Mouse (Mus musculus): ENCODE measurements at regions not wholly inside any gene's neighbourhood (a gene's known extent, or its start where the extent isn't known, plus 50 kb on each side); places are given as distances from the start of the nearest gene placed in this dataset.
"Not testable (repeated sequence)": the region's sequence is repeated elsewhere in the genome, so short reads cannot be mapped to it uniquely, and the experiment has no call there.

DNA sequence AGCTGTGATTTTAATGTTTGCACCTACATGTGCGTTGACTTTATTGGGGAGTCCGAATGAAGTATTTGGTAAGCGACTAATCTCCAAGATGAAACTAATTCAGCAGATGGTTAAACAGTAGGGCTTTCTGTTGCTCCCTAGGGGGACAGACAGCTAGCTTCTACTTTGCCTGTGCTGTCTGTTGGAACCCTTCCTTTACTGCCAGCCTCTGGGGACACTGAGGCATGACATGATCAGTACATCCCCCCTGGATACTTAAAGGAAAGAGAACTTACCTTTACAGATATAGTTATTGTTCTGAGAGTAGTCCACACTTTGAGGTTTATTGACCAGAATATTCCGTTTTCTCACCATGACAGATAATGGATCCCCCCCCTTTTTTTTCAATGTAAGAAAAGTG, 289.8 kb upstream of the Ift57 start:
- DNase-seq (ENCODE audit: low read depth, low spot score): no peak

DNA sequence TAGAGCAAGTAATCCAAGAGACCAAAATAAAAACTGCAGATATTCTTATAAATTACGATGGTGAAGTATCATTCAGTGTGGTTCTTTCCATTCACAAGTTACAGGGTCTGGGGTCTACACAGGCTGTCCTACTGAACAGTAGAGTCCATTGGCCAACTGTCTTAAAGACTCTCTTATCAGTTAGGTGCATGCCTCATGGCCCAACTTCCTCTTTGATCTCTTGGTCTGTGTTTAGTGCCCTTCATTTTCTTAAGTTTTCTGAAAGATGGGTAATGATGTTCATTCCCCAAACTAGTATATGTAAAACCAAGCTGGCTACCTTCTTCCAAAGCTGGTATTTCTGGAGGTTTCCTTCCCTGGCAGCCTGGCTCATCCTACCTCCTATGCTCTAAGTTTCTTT, 268.7 kb upstream of the Ift57 start:
- DNase-seq (ENCODE audit: low read depth, low spot score): no peak

DNA sequence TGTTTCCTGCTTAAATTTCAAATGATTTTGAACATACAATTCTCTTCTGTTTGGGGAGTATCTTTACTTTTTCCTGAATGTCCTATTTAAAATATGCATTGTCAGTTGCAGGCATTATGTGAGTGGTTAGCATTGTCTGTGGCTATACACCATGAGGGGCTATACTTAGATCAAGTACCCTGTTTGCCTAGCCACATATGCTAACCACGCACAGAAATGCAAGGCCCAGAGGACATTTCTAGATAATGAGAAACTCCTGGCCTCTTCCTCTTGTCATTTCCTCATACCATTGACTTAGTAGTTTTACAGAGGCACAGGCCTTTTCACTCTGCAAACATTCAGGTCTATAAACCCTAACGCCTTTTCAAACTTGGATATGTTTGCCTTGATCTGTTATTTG, 267.1 kb upstream of the Ift57 start:
- no peak for DNase-seq (ENCODE audit: low read depth, low spot score)

DNA sequence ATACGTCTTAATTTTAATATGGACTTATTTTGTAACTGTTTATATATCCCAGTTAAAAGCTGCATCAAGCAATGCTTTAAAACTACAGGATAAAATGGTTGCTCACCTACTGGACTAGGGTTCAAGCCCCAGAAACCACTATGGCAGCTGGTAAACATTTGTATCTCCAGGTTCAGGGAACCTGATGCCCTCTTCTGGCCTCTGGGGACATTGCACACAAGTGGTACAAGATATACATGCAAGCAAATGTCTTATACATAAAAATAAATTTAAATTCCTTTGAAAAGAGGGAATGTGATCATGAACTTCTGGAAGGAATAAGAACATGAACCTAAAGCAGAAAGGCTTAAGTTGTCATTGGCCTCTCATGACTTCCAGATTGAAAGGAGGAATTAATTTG, 257.8 kb upstream of the Ift57 start:
- DNase-seq (ENCODE audit: low read depth, low spot score): peak; percentile 37

DNA sequence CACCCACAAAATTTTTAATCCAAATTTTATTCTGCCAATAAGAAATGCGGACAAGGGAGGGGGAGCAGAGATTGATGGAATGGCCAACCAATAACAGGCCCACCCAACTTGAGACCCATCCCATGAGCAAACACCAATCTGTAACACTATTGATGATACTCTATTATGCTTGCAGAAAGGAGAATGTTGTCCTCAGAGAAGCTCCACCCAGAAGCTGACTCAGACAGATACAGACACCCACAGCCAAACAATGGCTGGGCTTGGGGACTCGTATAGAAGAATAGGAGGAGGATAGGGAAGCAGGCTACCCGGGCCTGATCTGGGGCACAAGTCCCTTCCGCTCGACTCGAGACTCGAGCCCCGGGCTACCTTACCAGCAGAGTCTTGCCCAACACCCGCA, 251.7 kb upstream of the Ift57 start:
- not testable (repeated sequence) for DNase-seq (ENCODE audit: low read depth, low spot score)

DNA sequence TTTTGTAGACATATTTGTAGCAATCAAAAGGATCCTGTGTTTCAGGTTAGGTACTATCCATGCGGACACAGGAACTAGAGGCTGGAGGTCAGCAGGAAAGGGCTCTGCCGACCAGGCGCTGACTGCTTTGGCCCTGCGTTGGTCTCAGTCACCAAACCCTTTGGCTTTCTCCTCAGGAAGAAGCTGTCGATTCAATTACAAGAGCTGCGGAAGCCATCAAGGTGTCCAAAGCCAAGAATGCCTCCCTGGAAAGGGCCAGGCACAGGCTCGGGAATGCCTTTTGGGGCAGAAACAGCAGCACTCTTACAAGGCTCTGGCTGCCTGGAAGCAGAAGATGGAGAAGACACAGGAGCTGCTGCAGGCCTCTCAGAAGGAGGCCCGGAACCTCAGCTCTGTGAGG, 205.2 kb upstream of the Ift57 start:
- DNase-seq (ENCODE audit: low read depth, low spot score): no peak

DNA sequence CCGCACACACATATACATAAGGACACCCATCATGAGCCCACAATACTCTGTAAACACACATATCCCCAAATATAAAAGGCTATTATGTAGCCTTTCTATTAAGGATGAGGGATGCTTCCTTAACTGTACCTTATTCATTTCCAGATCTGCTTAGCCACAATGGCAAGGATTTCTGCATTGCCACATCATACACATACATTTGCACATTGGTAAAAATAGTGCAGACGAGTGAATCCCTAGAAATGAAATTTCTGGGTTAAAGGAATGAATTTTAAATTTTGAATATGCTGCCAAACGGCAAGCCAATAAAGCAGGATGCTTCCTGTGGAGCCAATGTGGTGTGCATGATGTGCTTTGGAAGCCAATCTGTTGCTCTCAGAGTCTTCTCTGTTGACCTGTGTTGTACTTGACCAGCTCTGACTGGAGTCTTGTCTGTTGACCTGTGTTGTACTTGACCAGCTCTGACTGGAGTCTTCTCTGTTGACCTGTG, 201.5 kb upstream of the Ift57 start:
- DNase-seq (ENCODE audit: low read depth, low spot score): no peak

DNA sequence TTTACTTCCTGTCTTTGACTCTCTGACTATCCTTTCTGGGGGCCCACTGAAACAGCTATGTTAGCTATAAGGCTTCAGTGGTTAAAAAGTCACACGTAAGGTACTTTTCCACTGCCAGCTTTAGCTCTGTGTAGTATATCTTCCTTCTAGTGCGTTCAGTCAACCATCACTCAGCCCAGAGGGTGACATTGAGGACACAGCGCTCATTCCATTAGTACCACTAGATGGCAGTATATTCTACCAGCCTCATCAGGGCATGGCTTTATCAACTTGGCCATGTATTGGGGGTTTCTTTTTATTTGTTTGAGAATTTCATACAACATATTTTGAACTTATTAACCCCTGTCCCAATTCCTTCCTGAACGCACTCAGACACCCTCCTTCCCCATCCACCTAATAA, 198.2 kb upstream of the Ift57 start:
- DNase-seq (ENCODE audit: low read depth, low spot score): peak; percentile 56

DNA sequence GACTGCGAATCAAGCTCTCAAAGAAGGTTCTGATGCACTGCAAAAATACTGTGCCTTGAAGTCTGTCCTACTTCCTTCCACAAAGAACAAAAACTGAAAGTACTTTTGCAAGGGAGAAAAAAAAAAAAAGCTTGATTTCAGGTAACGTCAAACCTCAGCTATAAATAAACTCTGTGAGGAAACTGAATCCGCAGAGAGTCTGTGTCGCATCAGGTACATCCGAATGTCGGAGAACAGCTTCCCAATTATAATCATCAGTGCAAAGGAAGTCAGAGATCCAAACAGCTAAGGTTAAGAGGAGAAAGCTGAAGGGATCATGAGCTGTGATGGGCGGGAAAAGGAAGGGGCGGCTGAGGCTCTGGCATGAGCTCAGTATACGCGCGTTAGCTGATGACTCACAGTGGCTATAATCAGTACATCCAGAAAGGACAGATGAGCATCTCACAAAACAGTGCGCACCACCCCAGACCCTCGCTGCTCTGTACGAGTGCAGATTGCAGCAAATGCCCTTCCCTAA, 195.1 kb upstream of the Ift57 start:
- no peak for DNase-seq (ENCODE audit: low read depth, low spot score)

DNA sequence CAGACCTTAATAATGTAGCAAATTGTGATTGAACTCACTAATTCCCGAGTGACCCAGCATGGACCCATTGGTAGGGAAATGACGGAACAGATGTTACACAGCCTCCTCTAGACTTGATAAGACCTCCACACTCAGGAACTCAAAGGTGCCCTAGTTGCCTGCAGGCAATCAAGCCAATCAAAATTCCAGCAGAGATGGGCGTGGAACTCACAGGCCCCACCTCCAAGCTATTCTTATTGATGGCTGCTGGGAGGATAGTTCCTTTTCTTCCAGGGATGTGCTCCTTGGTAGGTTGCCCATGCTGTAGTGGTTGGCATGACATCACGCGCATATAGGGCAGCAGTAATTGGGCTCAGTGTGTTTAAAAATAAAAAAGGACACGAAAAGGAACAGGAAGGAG, 194.4 kb upstream of the Ift57 start:
- no peak for DNase-seq (ENCODE audit: low read depth, low spot score)

DNA sequence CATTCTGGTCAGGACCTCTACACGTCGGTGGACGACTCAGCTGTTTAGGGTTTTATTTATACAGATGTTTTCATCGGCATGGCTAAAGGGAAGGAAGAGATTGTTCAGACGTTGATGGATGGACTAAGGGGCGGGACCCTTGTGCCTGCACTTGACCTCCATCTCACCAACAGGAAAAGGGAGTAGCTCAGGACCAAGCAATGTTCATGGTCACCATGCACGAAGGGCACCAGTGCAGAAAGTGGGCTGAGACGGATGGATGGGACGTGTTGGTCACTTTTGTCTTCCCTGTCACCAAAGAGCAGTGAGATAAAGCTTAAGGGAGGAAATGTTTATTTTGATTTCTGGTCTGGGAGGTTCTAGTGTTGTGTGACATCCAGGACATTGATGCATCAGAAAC, 193.8 kb upstream of the Ift57 start:
- DNase-seq (ENCODE audit: low read depth, low spot score): no peak

DNA sequence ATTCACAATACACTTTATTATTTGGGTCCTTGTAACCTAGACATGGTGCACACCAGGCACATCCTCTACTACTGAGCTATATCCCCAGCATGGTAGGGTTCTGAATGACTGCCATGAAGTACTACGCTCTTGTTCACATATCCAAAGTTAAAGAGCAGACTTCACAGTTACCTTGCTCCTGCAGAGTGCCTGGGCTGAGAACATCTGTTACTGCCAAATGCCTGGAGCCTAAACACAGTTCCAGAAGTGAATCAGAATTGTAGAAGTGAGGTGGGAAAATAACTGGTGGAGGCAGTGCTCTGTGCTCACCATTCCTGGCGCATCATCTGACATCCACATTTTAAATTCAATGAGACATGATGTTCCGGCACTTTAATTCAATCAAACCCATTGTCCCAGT, 180.2 kb upstream of the Ift57 start:
- DNase-seq (ENCODE audit: low read depth, low spot score): no peak

DNA sequence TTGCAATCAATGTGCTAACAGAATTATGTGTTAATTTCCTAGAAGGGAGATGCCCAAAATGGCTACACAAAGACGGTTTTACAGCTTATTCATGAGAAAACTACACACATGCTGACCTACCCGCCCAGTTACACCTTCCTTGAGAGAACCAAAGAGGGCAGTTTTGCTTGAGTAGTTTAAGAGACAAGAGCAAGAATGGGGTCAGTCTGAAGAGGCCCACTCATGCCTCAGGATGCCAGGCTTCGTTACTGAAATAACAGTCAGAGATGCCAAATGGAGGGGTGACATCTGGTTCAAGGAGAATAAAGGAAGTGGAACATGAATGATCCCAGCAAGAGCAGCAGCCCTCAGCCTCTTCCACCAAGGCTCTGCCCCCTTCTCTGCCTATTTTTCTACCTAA, 178.6 kb upstream of the Ift57 start:
- DNase-seq (ENCODE audit: low read depth, low spot score): no peak

DNA sequence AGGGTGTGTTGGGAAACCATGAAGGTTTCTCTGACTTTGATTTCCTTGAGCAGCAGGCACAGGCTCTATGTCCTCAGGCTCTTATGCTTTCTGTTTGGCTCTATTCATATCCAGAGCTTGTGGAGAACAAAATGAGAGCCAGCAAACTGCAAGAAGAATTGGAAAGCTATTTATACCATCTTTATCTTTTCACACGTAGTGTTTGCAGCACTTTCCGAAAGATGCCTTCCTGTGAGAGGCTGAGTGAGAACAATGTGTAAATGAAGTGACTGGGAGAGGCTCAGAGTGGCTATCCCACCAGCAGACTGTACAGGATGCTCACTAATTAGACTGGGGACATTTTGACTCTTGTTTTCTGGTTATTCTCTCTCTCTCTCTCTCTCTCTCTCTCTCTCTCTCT, 177.3 kb upstream of the Ift57 start:
- no peak for DNase-seq (ENCODE audit: low read depth, low spot score)

DNA sequence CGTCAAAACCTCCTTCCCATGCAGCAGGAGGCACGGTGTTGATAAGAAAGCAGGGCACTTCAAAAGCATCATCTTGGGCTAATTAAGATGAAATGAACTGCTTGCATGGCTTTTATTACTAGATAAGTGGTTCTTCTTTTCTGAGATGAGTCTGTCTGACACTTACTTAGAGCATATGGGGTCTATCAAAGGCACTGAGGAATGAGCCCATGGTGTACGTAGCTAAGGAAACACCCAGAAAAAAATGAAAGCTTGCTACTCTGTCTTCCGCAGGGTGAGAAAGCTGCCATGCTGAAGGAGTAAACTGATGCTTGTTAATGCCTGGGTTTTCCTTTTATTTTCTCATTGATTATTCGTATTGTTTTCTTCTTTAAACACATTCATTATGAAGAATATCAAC, 176.5 kb upstream of the Ift57 start:
- DNase-seq (ENCODE audit: low read depth, low spot score): no peak

DNA sequence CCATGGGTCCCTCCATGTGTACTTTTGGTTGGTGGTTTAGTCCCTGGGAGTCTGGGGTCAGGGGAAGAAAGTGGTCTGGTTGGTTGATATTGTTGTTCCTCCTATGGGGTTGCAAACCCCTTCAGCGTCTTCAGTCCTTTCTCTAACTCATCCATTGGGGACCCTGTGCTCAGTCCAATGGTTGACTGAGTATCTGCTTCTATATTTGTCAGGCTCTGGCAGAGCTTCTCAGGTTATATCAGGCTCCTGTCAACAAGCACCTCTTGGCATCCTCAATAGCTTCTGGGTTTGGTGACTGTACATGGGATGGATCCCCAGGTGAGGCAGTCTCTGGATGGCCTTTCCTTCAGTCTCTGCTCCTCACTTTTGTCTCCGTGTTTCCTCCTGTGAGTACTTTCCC, 170.4 kb upstream of the Ift57 start:
- DNase-seq (ENCODE audit: low read depth, low spot score): not testable (repeated sequence)

DNA sequence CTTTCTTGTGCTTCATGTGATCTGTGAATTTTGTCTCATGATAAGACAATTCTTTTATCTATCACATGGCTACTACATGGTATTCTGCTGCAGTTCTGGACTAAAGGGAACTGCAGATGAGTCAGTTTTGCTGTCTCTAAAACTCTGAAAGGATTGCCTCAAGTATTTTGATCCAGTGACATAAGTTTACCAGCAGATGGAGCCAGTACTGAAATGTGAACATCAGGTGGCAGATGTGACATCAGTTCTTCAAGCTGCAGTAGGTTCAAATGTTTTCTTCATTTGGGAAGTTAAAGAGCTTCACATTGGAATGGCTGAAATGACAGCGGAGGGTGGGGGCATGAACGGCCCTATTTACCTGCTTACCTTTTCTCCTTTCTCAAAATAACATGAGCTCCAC, 170.0 kb upstream of the Ift57 start:
- DNase-seq (ENCODE audit: low read depth, low spot score): no peak

DNA sequence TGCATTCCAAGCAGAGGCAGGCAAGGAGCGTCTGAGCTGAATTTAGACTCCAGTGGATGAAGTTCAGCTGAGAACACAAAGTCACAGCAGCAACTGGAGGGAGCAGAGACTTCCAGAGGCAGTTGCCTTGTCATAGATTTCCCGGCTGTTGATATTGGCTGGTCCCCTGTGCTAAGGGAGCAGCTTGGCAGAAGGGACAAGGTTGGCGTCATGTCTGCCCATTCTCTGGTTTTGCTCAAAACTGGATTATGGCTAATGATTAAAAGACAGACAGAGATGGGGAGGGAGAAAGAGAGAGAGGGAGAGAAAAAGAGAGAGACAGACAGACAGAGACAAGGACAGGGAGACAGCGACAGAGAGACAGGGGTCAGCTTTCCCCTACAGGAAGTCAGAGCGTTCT, 169.0 kb upstream of the Ift57 start:
- DNase-seq (ENCODE audit: low read depth, low spot score): no peak

DNA sequence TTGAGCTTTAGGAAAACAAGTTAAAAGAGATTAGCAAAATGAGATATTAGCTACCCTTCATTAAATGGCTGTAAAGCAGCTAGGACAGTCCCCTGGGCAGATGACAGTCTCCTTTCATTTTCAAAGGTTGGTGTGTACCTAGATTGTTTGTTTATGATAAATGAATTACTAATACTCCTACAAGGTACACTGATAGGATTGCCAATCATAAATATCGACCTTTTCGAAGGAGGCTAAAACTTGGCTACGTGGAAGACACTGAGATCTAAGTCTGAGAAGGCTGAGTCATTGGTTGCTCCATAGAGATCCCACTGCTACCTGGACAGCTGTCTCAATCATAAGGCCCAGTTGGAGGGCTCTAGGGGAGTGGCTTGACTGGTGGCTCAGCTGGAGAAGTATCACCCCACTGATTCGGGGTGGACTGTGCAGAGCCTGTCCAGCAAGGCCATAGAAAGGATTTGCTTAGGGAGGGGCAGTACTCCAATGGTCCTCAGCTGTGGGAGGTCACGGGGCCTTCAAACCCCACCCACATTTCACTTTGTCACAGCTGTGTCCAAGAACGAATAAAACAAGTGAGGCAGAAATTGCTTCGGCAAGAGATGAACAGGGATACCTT, 166.9 kb upstream of the Ift57 start:
- DNase-seq (ENCODE audit: low read depth, low spot score): no peak

DNA sequence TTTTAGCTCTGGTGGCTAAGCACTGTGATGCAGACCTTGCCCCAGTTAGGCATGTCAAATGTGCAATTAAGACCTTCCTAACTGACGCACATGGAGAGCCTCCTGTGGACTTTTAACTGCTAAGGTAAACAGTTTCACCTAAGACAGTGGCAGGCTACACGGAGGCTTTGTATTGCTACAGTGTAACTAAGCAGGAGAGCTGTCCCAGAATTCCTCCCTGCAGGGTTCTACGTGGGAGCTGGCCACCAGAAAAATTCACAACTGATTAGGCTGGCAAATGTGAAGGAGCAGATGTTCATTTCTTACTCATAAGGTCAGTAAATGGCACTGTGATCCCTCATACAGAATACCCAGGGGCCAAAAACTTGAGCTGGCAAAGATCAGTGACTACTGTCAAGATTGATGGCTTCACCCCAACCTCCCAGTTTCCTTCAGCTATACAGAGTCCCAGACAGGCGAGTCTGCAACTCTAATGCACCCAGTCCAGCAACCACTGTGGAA, 165.5 kb upstream of the Ift57 start:
- DNase-seq (ENCODE audit: low read depth, low spot score): no peak

DNA sequence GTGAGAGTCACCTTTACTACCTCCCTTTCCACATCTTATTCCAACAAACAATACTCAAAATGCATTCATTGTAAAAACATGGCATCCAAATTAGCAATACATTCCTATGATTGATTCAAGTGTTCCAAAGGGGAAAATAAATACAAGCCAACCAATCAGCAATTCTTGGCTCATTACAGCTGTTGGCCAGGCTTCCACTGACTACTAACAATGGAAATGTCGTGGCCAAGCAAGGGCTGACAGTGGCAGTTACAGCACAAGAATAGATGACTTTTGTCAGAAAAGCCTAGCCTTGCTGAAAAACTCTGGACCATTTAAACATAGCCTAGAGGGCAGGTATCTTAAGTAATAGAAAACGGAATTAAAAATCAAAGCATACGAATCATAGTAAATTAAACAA, 148.8 kb upstream of the Ift57 start:
- DNase-seq (ENCODE audit: low read depth, low spot score): no peak

DNA sequence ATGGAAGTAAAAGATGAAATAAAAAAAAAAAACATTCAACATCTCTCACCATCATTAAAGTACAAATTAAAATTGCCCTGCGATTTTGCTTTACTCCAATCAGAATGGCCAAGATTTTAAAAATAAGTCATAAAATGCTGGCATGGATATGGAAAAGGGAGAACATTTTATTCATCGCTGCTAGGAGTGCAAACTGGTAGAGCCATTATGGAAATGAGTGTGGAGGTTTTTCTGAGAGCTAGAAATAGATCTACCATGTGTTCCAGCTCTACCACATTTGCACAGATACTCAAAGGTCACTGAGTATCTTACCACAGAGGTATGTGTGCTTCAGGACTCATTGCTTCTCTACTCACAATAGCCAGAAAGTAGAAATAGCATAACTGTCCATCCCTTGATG, 129.0 kb upstream of the Ift57 start:
- no peak for DNase-seq (ENCODE audit: low read depth, low spot score)

DNA sequence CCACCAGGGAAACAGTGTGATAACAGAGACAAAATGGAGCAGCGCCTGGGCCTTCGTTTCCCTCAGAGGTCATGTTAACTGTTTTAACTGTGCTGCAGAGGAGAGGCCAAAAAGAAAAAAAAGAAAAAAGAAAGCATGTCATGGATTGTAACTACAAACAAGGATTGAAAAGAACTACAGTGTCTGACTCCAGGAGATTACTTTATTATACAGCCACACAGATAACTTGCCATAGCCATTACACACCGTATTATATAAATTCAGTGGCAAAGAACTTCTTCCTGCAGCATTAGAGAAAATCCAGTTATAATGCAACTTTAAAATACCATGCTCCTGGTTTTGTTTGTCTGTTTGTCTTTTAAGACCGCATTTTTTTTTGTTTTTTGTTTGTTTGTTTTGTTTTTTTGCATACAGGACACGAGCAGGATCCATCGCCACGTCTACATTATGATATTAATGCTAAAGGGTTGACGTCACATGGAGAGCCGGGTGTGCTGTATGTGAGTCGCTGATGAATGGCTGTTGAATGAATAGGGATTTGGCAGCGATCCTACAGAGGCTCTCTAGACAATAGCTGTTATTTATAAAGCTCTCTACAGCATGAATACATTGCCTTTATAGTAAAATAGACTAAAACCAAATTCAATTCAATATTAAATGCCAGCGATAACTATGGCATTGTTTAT, 126.4 kb upstream of the Ift57 start:
- no peak for DNase-seq (ENCODE audit: low read depth, low spot score)

Measured in mesoderm, embryonic 11.5 days (tissue).